Mouse (Mus musculus) embryonic facial prominence, embryonic 13.5 days (tissue): Measurements from ENCODE around the gene Ttc38. TPM values are rescaled to one million over a fixed set of nuclear protein-coding genes. Genes with fewer than 3 reads are reported as not detected.

Experiments used
- ATAC-seq: fragments of 200-750 bp; cut with Nextera tagmentation; 2 replicates; pipeline ENCODE4 v1.8.0; 2017; ENCODE audit warnings: low read depth; ENCODE audit not compliant: insufficient number of reproducible peaks, insufficient read depth, low FRiP score, low TSS enrichment
- H3K27ac ChIP-seq: fragments of 300-500 bp; sonication (generic); 2 replicates; pipeline ENCODE4 v1.5.1; 2015; ENCODE audit warnings: moderate library complexity, mild to moderate bottlenecking, inconsistent platforms
- H3K27me3 ChIP-seq: fragments of 300-500 bp; sonication (generic); 2 replicates; pipeline ENCODE4 v1.6.1; 2015; ENCODE audit warnings: mild to moderate bottlenecking, inconsistent platforms
- H3K36me3 ChIP-seq: fragments of 300-500 bp; sonication (generic); 2 replicates; pipeline ENCODE4 v1.6.1; 2015; ENCODE audit warnings: mild to moderate bottlenecking, inconsistent platforms
- H3K4me1 ChIP-seq: fragments of 300-500 bp; sonication (generic); 2 replicates; pipeline ENCODE4 v1.6.1; 2015; ENCODE audit warnings: inconsistent platforms
- H3K4me2 ChIP-seq: fragments of 300-500 bp; sonication (generic); 2 replicates; pipeline ENCODE4 v1.6.1; 2015; ENCODE audit warnings: moderate library complexity, mild to moderate bottlenecking, inconsistent platforms
- H3K4me3 ChIP-seq: fragments of 300-500 bp; sonication (generic); 2 replicates; pipeline ENCODE4 v1.5.1; 2015; ENCODE audit warnings: mild to moderate bottlenecking, inconsistent platforms
- H3K9ac ChIP-seq: fragments of 300-500 bp; sonication (generic); 2 replicates; pipeline ENCODE4 v1.6.1; 2015; ENCODE audit warnings: mild to moderate bottlenecking, inconsistent platforms
- H3K9me3 ChIP-seq: fragments of 300-500 bp; sonication (generic); 2 replicates; pipeline ENCODE4 v1.6.1; 2016; ENCODE audit warnings: inconsistent platforms
- WGBS: fragments of 180-500 bp; shearing (Covaris S2); methylation state at CpG from one replicate; pipeline ENCODE4 v1.1.7; 2015; ENCODE audit warnings: mixed read lengths; 5-methylcytosine and 5-hydroxymethylcytosine counted together
- polyA plus RNA-seq: library from polyadenylated mRNA; unstranded; fragments of >200 nt; fragmentation: Nextera tagmentation; extraction: Ambion mirVana; gene quantifications from 2 replicates; pipeline ENCODE4 v1.2.1, GENCODE M21; 2015

Gene Ttc38
- polyA plus RNA-seq, 1 experiment from 2014 or later, result 7.4 TPM

GRCm38 (mm10) chr15:85826676-85827075 lies 5.4 kb upstream of the Ttc38 start:
- Histone ChIP-seq H3K9ac (no peak overlapping the region), H3K4me1 (peaks cover 9% of the 10 kb centered on the region), H3K9me3 (no peaks in the 10 kb centered on the region), H3K36me3 (no peaks in the 10 kb centered on the region), H3K27ac (no peak overlapping the region), H3K4me2 (no peak overlapping the region), H3K4me3 (no peak overlapping the region), H3K27me3 (no peaks in the 10 kb centered on the region)
- no peak for ATAC-seq
- WGBS, result 59% methylated on average over 5 of the region's 5 CpGs

DNA sequence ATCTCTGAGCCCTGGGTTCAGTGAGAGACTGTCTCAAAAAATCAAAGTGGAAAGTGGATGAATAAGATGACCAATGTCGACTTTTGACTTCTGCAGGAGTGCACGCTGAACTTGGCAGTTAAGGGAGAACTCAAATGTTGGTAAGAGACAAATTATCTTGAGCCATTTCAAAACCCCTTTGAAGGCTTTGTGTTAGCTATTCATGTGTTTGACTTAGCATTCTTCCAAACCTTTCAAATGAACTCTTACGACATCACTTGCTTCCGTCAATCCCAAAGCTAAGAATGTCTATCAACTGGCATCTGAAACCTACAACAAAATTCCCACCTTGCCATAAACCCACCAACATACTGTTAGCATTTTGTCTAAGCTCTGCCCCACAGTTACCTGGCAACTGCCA lies 4.0 kb upstream of the Ttc38 start:
- H3K4me1 ChIP-seq, result peaks cover 11% of the 10 kb centered on the region
- H3K9me3 ChIP-seq, result no peaks in the 10 kb centered on the region
- no peak overlapping the region for H3K4me2 ChIP-seq
- H3K4me3 ChIP-seq, result no peak overlapping the region
- WGBS, result 84% methylated on average over 4 of the region's 4 CpGs
- H3K36me3 ChIP-seq, result no peaks in the 10 kb centered on the region
- H3K27ac ChIP-seq, result no peak overlapping the region
- no peak overlapping the region for H3K9ac ChIP-seq
- ATAC-seq, result no peak
- H3K27me3 ChIP-seq, result no peaks in the 10 kb centered on the region

DNA sequence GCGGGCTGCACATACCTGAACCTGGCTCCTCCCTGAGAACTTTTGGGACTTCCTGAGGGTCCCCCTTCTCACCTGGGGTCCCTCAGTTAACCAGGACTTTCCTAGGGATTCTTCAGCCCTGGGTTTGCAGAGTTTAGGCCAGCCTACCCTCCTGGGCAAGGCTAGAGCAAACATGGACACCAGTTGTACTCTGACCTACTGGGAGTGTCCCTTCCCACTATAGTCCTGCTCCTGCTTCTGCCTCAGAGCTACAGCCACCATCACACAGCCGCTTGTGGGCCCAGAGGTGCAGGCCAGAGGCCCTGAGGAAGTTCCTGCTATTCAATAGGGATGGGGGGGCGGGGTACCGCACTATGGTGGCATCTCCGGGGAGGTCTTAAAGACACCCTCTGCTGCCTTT lies 2.6 kb upstream of the Ttc38 start:
- ATAC-seq, result no peak
- H3K27ac ChIP-seq, result no peak overlapping the region
- 68% methylated on average over 5 of the region's 5 CpGs for WGBS

GRCm38 (mm10) chr15:85832599-85832998 lies 493 bp downstream of the Ttc38 start:
- Histone ChIP-seq H3K9me3 (no peaks in the 10 kb centered on the region), H3K9ac (peak overlapping the region; percentile 77), H3K27me3 (no peaks in the 10 kb centered on the region), H3K4me2 (peak overlapping the region; percentile 83), H3K4me1 (peaks cover 11% of the 10 kb centered on the region), H3K36me3 (peaks cover 3% of the 10 kb centered on the region; the same call in 1 of the 2 replicates), H3K27ac (peak overlapping the region; percentile 44; the same call in 1 of the 2 replicates), H3K4me3 (peak overlapping the region; percentile 63)
- whole genome bisulfite sequencing, result 38% methylated on average over 8 of the region's 8 CpGs
- ATAC-seq, result no peak

More for the DNA sequence above, 2.6 kb upstream of the Ttc38 start:
- H3K4me2 ChIP-seq, result no peak overlapping the region
- H3K36me3 ChIP-seq, result no peaks in the 10 kb centered on the region
- no peaks in the 10 kb centered on the region for H3K9me3 ChIP-seq
- H3K27me3 ChIP-seq, result no peaks in the 10 kb centered on the region
- H3K4me3 ChIP-seq, result no peak overlapping the region
- H3K9ac ChIP-seq, result no peak overlapping the region
- H3K4me1 ChIP-seq, result peaks cover 11% of the 10 kb centered on the region

- Histone ChIP-seq H3K9ac (no peak overlapping the region), H3K4me3 (no peak overlapping the region), H3K4me1 (peaks cover 11% of the 10 kb centered on the region), H3K27me3 (no peaks in the 10 kb centered on the region), H3K9me3 (no peaks in the 10 kb centered on the region), H3K27ac (no peak overlapping the region), H3K4me2 (no peak overlapping the region), H3K36me3 (peaks cover 3% of the 10 kb centered on the region; the same call in 1 of the 2 replicates)
- 56% methylated on average over 3 of the region's 3 CpGs for WGBS
- ATAC-seq, result no peak
These were observed 3.2 kb downstream of the Ttc38 start for GRCm38 (mm10) chr15:85835335-85835734.

- no peak for ATAC-seq
- no peaks in the 10 kb centered on the region for H3K9me3 ChIP-seq
- no peak overlapping the region for H3K4me2 ChIP-seq
- H3K4me1 ChIP-seq, result peaks cover 6% of the 10 kb centered on the region
- H3K9ac ChIP-seq, result no peak overlapping the region
- WGBS, result 89% methylated on average over 5 of the region's 5 CpGs
- peaks cover 3% of the 10 kb centered on the region; the same call in 1 of the 2 replicates for H3K36me3 ChIP-seq
- H3K27ac ChIP-seq, result no peak overlapping the region
- H3K27me3 ChIP-seq, result no peaks in the 10 kb centered on the region
- no peak overlapping the region for H3K4me3 ChIP-seq
These were observed 4.8 kb downstream of the Ttc38 start for GRCm38 (mm10) chr15:85836887-85837286.

GRCm38 (mm10) chr15:85840983-85841382 lies 8.9 kb downstream of the Ttc38 start:
- Histone ChIP-seq H3K9ac (no peak overlapping the region), H3K4me2 (no peak overlapping the region), H3K27ac (no peak overlapping the region), H3K4me3 (no peak overlapping the region), H3K27me3 (no peaks in the 10 kb centered on the region), H3K36me3 (peaks cover 8% of the 10 kb centered on the region; the same call in 1 of the 2 replicates), H3K9me3 (no peaks in the 10 kb centered on the region), H3K4me1 (no peaks in the 10 kb centered on the region)
- ATAC-seq, result no peak
- 39% methylated on average over 6 of the region's 6 CpGs for WGBS

DNA sequence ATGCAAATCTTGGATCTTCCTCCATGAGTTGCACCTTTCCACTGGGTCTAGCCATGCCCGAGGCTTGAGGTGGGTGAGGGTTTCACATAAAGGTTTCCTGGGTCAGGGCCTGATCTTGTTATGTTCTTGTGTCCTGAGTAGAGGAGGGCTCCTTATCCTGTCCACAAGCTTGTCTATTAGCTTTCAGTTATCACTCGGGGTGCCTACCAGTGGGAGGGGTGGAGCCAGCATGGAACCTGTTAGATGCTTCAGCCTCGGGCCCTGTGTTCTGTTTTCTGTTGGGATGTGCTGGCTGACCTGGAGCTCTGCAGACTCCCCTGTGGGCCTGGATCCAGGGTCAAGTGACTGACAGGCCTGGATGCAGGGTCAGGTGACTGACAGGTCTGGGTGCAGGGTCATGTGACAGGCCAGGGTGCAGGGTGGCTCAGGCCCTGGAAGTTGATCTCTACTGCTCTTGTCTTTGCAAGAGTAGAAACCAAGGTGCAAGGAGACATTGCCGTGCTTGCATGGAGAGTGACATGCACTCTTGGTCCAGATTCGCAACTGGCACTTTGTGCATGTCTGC lies 9.8 kb downstream of the Ttc38 start:
- 76% methylated on average over 5 of the region's 5 CpGs for WGBS

GRCm38 (mm10) chr15:85845071-85845470 lies 13.0 kb downstream of the Ttc38 start:
- Histone ChIP-seq H3K4me3 (no peak overlapping the region), H3K36me3 (0 out of 2 replicates have a peak, but pooled peaks cover 7% of the 10 kb centered on the region), H3K4me1 (no peaks in the 10 kb centered on the region), H3K27me3 (no peaks in the 10 kb centered on the region), H3K9ac (no peak overlapping the region), H3K9me3 (no peaks in the 10 kb centered on the region), H3K27ac (no peak overlapping the region), H3K4me2 (no peak overlapping the region)
- ATAC-seq, result no peak

More for the DNA sequence above, 9.8 kb downstream of the Ttc38 start:
- no peak overlapping the region for H3K4me3 ChIP-seq
- no peaks in the 10 kb centered on the region for H3K27me3 ChIP-seq
- 0 out of 2 replicates have a peak, but pooled peaks cover 7% of the 10 kb centered on the region for H3K36me3 ChIP-seq
- H3K4me2 ChIP-seq, result no peak overlapping the region
- H3K27ac ChIP-seq, result no peak overlapping the region
- no peak overlapping the region for H3K9ac ChIP-seq
- H3K4me1 ChIP-seq, result no peaks in the 10 kb centered on the region
- no peaks in the 10 kb centered on the region for H3K9me3 ChIP-seq
- no peak; the same call in 1 of the 2 replicates for ATAC-seq

- H3K4me2 ChIP-seq, result no peak overlapping the region
- no peak overlapping the region for H3K27ac ChIP-seq
- WGBS, result 84% methylated on average over 12 of the region's 12 CpGs
- H3K27me3 ChIP-seq, result no peaks in the 10 kb centered on the region
- H3K4me3 ChIP-seq, result no peak overlapping the region
- no peaks in the 10 kb centered on the region for H3K4me1 ChIP-seq
- H3K36me3 ChIP-seq, result 0 out of 2 replicates have a peak, but pooled peaks cover 11% of the 10 kb centered on the region
- ATAC-seq, result no peak
- no peak overlapping the region for H3K9ac ChIP-seq
- no peaks in the 10 kb centered on the region for H3K9me3 ChIP-seq
These were observed 19.7 kb downstream of the Ttc38 start for GRCm38 (mm10) chr15:85851656-85852392.

- Histone ChIP-seq H3K27me3 (no peaks in the 10 kb centered on the region), H3K4me3 (peak overlapping the region; percentile 83), H3K4me1 (peaks cover 20% of the 10 kb centered on the region), H3K9ac (peak overlapping the region; percentile 87), H3K27ac (peak overlapping the region; percentile 65), H3K36me3 (peaks cover 27% of the 10 kb centered on the region), H3K9me3 (no peaks in the 10 kb centered on the region), H3K4me2 (peak overlapping the region; percentile 86)
- peak; percentile 8; the same call in 1 of the 2 replicates for ATAC-seq
- WGBS, result 12% methylated on average over 15 of the region's 15 CpGs
These were observed 26.9 kb downstream of the Ttc38 start for GRCm38 (mm10) chr15:85858980-85859489.
